Mouse (Mus musculus) kidney, postnatal 4 days (tissue): ENCODE measurements around the gene Cfap77.
"Not testable (repeated sequence)": the region's sequence is repeated elsewhere in the genome, so short reads cannot be mapped to it uniquely, and the experiment has no call there.

Experiments
- DNase-seq, 2 experiments: peaks; one replicate each; pipeline ENCODE4 v3.0.0; 2021; ENCODE audit warnings: mixed read lengths in 2 of 2

Gene Cfap77

DNA sequence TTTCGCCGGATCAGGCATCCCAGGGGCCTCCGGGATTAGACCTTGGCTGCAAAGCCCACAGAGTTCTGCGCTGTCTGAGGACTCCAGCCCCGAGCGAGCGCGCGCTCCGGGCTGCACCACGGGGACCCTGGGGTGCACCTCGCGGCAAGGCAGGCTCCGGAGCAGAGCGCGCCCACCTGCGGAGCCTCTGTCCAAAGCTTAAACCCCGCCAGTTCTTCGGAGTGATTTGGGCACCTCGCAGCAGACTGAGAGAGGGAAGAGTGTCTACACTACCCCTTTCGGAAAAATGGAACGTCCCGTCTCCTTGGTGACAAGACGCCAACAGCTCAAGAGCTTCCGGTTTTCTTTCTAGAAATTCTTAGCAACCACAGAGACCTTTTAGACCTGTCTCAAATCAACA is at the start of gene Cfap77:
Gene Cfap77, minus strand, starts transcription at position 76 of the 400 bp plus-strand sequence.
- DNase-seq: peak; percentile 76 to 80

DNA sequence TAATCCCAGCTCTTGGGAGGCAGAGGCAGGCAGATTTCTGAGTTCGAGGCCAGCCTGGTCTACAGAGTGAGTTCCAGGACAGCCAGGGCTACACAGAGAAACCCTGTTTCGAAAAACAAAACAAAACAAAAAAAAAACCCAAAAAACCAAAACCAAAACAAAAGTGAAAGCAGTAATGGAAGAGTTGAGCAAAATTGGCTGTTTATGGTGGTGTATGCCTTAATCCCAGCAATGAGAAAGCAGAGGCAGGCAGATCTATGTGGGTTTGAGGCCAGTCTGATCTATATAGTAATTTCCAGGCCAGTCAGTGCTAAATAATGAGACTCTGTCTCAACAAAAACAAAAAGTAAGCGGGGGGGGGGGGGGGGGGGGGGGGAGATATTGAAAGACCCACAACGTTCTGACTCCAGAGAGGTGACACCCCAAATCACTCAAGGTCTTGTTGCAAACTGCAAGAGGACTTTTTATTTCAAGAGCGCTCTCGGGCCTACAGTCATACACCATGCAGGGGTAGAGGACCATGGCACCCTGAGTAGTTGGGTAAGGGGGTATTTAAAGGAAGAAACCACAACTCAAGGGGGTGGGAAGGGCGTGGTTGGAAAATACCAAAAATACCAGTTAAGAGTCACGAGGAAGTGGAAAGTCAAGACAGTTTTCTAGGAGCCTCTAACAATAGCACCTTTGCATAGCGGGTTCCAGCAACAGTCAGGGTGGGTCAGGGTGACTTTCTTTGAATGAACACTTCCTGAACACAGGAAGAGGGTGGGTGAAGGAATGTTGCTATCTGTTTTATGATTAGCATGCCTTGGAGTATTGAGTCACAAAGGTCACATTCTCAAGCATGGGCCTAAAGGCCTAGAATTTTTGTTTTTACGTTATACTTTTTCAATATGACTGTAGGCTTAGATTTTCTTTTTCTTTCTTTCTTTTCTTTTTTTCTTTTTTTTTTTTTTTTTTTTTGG is 47.8 kb upstream of the Cfap77 start:
- DNase-seq: not testable (repeated sequence)

DNA sequence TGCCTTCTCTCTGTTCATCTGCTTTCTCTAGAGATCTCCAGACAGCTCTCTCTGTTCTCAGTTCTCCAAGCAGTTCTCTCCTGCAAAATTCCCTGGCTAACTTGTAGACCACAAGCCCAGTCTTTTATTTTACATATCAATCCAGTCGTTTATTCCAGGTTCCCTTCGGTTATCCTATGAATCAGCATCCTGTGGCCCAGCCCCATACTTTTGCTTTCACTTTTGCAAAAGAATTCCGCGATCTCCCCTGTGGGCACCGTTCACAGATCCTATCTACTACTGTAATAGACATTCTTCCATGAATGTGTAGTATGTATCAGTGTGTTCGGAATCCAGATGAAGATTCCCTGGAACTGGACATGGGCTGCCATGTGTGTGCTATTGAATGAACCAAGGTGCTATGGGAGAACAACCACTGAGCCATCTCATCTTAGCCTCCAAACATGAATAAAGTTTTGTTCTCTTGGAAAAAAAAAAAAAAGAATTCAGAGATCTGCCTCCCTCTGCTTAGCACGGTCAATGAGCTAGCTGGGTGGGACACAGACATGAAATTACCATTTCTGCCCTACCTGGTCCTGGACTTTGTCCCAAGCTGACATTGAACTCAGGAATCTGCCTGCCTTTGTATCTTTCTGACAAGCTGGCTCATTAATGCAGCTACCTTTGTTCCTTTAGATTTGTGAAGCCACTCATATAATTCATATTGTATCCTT is 46.1 kb upstream of the Cfap77 start:
- peak in 1 of 2 experiments; percentile 8 for DNase-seq

DNA sequence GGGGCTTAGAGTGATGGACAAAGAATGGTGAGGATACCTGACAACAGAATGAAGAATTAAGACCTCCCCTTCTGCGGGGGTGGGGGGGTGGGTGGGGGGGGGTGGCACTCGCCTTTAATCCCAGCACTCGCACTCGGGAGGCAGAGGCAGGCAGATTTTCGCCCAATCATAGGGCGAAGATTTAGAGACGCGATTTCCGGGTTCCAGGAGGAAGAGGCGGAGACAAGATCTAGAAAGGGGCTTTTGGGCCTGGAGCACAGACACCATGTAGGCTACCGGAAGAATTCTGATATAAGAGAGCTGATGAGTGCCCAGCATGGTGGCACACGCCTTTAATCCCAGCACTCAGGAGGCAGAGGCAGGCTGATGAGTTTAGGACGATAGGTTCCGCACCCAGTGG is 44.8 kb upstream of the Cfap77 start:
- DNase-seq: no peak

DNA sequence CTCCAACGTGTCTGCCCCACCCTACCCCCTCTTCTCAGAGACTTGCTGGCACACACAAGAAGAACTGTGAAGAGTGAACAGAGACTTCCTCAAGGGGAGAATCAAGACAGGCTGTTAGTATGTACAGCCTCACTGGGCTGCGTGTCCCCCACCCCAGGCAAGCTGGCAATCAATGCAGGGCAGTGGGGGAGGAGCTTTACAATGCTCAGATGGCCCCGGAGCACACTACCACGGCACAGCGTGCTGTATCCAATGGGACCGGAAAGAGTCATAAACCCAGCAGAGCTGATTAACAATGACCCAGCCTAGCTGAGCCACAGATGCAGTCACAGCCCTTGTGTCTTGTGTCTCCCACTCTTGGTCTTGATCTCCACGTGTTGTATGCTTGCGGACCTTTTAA is 43.9 kb upstream of the Cfap77 start:
- DNase-seq: no peak

DNA sequence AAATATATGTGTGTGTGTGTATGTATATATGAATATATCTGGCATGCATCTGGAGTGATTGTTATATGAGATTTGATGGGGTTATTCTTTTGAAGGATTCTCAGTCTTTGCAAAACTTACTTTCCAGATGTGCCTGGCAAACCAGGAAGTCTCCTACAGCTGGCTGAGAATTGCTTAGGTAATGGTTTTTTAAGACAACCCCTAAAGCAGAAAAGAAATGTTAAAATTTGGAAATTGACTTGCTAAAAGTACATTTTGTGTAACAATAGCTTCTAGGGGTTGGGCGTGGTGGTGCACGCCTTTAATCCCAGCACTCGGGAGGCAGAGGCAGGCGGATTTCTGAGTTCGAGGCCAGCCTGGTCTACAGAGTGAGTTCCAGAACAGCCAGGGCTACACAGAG is 43.1 kb upstream of the Cfap77 start:
- not testable (repeated sequence) for DNase-seq

DNA sequence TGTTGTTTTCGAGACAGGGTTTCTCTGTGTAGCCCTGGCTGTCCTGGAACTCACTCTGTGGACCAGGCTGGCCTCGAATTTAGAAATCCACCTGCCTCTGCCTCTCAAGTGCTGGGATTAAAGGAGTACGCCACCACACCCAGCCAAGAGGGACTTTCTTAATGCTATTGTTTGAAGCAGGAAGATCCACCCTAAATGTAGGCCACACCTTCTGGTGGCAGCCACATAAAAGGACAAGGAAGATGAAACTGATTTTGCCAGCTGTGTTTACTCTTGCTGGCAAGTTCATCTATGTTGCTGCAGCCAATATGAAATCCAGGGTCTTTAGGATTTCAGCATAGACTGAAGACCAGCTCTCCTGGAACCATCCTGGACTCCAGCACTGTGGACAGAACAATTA is 42.6 kb upstream of the Cfap77 start:
- DNase-seq: no peak

DNA sequence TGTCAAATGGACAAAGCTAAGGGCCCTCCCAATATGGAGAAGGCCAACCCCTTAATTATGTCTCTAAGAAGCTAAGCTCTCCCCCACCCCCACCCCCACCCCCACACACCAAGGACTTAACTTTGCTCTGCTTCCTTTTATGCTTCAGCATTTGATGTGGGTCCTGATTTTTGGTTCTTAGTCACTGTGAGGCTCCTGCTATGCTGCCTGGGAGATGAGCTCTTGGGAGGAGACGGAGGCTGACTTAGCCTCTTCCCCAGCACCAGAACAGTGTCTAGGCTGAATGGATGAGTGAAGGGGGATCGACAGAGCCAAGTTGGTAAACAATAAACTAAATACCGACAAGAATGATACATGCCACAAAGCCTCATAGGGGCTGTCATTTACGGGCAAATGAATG is 41.9 kb upstream of the Cfap77 start:
- no peak for DNase-seq

DNA sequence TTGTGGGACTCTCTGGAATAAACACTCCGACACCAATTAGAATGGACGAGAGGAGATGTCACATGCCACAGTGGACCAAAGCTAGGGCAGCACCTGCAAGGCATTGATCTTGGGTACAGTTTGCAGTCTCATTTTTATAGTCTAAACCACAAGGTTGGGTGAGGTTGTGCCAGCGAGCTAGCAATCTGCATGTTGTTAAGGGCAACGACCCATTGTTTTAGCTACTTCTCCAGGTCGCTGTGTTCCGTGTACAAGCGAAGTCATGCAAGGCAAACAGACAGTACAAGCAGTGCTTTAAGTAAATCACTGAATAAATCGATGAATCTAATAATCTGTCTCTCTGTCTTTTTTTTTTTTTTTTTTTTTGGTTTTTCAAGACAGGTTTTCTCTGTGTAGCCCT is 40.8 kb upstream of the Cfap77 start:
- no peak for DNase-seq

DNA sequence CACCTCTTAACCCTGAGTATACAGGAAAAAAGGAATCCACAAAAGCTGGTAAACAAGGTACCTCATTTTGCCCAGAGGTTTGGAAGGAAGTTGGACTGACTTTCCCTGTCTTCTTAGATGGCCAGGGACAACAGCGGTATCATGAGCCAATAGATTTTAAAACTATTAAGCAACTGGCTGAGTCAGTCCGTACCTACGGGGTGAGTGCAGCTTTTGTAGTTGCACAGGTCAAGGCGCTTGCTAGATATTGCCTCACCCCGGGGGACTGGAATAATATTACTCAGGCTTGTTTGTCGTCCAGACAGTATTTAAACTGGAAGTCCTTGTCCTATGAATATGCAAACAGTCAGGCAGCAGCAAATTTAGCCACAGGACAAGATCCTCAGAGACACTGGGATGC is 34.4 kb upstream of the Cfap77 start:
- DNase-seq: not testable (repeated sequence)

DNA sequence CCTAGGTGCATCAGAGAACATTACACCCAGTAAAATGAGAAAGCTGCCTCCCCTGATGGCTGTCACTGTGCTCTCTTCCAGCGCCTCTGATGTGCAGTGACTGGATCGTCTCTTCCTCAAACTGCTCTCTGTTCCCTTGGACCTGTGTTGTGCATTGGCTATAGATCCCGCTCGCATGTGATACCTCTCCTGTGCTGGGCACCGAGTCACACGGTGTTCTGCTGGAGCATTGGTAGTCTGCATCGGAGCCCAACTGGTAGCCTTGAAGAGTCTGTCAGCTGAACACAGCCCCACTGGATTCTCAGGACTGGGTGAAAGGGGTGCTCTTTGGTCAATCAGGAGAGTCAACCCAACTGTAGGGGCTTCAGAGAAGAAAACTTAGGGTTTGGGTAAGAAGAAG is 31.2 kb upstream of the Cfap77 start:
- DNase-seq: no peak

DNA sequence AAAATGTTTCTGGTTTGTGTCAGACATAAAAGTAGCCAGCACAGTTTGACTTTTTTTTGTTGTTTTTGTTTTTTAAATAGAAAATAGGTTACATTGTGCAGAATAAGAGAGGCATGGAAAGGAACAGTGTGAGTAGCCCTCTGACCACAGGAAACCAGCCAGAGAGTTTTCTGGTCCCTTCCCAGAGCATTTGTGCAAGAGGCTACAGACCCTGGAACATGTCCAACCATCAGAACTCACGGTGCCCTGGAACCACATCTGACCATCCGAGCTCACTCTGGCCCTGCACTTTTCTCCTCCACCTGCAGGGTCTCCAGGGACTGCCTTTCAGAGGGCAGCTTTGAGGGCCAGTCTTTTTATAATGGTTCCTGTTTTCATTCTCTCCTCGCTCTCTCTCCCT is 27.1 kb upstream of the Cfap77 start:
- no peak for DNase-seq

DNA sequence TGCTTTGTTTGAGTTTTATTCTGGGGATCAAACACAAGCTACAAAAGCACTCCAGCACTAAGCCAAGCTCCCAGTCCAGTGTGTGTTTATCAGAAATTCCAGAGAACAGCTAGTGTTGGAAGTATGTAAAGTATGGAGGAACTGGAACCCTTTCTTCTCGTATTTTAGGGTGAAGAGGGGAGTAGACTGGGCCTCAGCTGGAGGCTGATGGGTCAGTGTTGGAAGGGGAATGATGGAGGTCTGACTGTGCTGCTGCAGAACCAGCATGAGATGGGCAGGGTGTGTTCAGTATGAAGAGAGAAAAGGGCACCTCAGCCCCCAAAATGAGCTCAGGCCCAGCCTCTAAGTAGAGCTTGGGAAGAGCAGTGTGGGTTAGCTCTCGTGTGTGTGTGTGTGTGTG is 21.4 kb upstream of the Cfap77 start:
- no peak for DNase-seq

DNA sequence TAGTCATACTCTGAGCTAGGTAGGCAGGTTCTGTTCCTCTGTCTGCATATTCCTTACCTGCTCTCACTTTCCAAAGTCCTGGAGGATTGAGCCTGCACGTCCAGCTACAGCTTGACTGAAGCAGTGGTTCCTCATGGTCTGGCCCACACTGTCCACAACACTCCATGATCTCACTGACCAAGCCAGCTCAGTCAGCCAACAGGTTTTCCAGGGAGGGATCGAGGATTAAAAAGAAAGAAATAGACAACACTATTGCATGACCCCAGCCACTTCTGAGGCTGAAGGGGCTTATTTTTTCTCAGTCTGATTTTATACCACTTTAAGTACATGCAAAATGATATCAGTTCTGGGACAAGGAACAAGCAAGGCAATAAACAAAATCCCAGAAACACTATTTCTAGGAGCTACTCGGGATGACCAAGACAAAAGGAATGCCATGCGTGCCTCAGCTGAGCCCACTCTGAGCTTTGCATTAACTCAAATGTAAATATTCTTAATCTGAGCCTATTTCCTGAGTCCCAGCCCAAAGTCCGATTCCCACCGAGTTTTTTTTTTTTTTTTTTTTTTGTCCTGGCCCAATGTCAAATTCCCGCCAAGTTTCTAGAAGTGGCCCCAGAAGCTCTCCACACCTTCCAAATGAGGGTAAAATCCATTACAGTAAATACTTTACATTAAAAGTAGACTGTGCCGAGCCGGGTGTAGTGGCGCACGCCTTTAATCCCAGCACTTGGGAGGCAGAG is 20.6 kb upstream of the Cfap77 start:
- no peak for DNase-seq

DNA sequence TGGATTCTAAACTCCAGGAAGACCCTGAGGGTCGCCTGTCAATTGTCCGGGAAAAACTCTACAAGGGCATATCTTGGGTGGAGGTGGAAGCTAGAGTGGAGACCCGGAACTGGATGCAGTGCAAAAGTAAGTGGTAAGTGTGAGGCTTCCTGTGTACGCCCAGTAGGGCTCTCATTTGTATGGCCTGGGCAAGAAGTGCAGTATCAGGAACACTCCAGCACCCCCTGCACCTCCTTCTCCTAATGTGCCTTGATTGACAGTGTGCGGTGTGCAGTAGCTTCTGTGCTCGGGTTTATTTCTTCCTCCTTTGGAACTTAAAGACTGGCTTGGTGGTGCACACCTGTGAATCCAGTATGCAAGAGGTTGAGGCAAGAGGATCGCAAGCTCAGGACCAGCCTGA is 19.8 kb upstream of the Cfap77 start:
- no peak for DNase-seq

DNA sequence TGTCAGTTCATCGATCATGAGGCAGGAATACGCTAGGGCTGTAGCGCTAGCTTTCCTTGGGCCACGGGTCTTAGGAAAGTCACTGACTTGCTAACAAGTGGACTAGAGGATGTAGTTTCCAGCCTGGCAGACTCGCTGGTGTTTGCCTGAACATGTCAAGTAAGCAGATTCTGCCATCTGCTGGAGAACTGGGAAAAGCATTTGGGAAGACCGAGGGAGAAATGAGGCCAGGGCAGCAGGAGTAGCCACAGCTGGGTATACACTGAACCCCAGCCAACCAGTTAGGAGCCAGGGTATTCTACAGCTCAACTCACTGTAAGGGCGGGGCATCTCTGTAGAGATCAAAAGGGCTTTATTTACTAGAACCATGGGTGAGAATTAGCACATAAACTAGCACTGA is 11.5 kb upstream of the Cfap77 start:
- DNase-seq: peak; percentile 24 to 29

DNA sequence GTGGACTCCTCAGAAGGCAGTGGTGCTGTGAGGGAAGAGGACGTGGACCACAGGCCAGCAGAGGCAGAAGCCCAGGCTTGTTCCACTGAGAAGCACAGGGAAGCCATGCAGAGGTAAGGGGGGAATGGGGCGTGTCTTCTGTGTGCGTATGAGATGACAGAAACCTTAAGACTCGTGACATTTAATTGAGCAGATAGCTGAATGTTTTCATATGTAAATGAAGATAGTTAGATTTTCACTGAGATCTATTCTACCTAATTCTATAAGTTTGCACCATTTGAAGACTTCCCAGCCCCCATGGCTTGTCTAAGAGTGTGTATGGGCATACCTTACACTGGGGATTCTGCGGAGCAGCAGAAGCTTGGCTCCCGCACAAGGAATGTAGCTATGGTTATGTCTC is 10.9 kb upstream of the Cfap77 start:
- no peak for DNase-seq

DNA sequence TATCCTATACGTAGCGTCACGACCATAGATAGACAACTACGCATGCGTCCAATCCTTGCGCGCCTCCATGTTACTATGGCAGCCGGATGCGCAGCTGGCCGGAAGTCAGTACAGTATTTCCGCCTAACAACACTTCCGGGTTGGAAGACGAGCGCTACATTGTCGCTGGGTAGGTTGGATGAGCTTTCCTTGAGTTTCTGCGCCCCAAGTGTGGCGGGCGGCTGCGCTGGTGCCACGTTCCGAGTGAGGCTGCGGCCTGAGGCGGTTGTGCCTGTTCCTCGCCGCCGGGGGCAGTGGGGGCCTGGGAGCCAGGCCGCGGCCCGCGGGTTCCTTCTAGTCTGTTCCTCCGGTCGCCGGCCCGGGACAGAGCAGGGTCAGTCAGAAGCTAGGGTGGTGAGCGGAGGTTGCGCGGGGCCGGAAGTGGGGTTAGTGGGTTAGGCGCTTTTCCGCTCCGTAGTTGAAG is 5.3 kb upstream of the Cfap77 start, which contains the start of gene Ttf1:
Gene Ttf1, plus strand, starts transcription at position 128 of the 463 bp plus-strand sequence.
- peak; percentile 92 to 94 for DNase-seq

DNA sequence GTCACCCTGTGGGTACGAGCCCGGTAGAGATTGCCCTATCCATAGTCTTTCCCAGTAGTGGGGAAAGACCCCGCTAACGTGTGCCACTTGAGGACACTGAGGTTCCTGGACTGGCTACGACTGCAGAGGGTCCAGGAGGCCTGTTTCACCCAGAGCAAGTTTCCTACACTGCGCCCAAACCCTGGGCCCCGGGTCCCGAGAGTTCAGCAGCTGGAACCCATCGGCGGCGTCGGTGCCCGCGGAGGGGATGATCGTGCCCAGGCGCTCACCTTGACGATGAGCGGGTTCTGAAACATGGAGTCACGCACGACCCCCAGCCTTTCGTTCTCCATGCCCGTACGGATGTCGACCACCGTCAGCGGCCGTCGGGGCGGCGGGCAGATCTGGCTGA is 326 bp downstream of the Cfap77 start:
- DNase-seq: no peak

DNA sequence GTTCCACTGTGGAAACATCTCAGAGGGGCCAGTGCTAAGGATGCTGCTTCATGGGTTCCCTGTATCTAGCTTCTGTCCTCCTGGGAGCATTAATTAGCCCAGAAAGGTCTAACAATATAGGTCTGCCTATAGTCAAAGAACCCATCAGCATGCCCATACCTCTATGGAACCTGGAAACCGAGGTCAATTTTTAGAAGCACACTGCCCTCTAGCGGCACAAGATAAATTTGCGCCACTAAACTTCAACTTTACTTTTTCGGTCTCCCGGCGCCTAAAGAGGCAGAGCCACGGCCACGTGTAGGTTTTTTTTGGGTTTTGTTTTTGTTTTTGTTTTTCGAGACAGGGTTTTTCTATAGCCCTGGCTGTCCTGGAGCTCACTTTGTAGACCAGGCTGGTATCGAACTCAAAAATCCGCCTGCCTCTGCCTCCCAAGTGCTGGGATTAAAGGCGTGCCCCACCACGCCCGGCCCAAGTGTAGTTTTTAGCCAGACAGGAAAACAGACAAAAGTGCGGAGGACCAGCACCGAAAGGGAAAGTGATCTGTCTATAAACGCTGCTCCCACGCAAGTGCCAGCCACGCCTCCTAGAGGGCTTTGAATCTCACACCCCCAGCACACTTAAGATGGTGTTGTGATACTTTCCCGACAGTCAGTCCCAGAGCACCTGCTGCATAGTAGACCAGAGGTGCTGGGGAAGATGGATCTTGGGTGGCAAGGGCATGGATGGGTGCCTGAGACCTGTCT is 893 bp downstream of the Cfap77 start:
- peak; percentile 74 to 79 for DNase-seq

DNA sequence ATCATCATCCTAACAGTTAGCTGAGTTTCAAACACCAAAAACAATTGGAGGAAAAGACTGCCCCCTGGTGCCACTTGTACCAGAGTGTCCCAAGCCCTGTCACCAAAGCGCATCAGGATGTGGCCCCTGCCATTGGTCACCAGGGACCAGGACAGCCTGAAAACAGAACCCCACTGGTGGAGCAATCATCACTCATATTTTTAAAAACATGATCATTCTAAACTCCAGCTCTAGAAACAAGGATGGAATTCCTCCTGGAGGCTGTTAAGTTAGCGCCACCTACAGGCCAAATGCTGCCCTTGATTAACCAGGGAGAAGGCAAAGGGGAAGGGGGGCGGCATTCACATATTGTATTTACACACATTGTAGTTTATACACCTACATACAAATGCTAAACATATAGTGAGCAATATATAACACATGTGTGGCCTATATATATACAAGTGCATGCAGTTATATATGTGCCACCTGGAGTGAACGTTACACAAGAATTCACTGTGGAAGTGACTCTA is 1.9 kb downstream of the Cfap77 start:
- DNase-seq: peak; percentile 80 to 84

DNA sequence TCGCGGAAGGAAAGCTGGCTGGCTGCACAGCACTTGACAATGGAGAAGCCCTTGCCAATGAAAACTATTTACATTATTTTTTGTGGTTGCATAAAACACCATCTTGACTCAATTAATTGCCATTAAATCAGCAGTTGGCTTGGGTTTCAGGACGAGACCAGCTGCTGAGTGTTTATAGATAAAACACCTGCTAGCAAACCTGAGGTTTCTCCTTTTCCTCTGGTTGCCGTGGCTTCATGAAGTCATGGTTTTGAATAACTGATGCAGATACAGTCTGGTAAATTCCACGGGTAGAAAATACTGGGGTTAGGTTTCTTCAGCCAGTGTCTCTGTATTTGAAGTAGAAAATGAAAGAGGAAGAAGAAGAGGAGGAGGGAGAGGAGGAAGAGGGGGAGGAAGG is 2.9 kb downstream of the Cfap77 start:
- DNase-seq: no peak
